Mouse (Mus musculus) neural tube, embryonic 13.5 days (tissue): Measurements from ENCODE around the gene Tesk1. TPM values are rescaled to one million over a fixed set of nuclear protein-coding genes. Genes with fewer than 3 reads are reported as not detected.
A peak's percentile ranks its signal among the peaks of the same experiment; 100 is the strongest.

Experiments used
- ATAC-seq: fragments of 200-750 bp; cut with Nextera tagmentation; 2 replicates; pipeline ENCODE4 v1.8.0; 2017; ENCODE audit warnings: low read depth, mild to moderate bottlenecking, moderate TSS enrichment, moderate library complexity
- H3K27ac ChIP-seq: fragments of 300-500 bp; sonication (generic); replicated peaks from 2 replicates; pipeline ENCODE4 v1.5.1; 2015; ENCODE audit warnings: moderate library complexity, mild to moderate bottlenecking, inconsistent platforms
- H3K27me3 ChIP-seq: fragments of 300-500 bp; sonication (generic); 2 replicates; pipeline ENCODE4 v1.6.1; 2015; ENCODE audit warnings: mild to moderate bottlenecking, inconsistent platforms
- H3K36me3 ChIP-seq: fragments of 300-500 bp; sonication (generic); 2 replicates; pipeline ENCODE4 v1.6.1; 2015; ENCODE audit warnings: mild to moderate bottlenecking, inconsistent platforms
- H3K4me1 ChIP-seq: fragments of 300-500 bp; sonication (generic); replicated peaks from 2 replicates; pipeline ENCODE4 v1.6.1; 2015; ENCODE audit warnings: inconsistent platforms
- H3K4me2 ChIP-seq: fragments of 300-500 bp; sonication (generic); 2 replicates; pipeline ENCODE4 v1.6.1; 2015; ENCODE audit warnings: inconsistent platforms, mild to moderate bottlenecking, moderate library complexity
- H3K4me3 ChIP-seq: fragments of 300-500 bp; sonication (generic); 2 replicates; pipeline ENCODE4 v1.5.1; 2015; ENCODE audit warnings: mild to moderate bottlenecking, inconsistent platforms
- H3K9ac ChIP-seq: fragments of 300-500 bp; sonication (generic); 2 replicates; pipeline ENCODE4 v1.6.1; 2015; ENCODE audit warnings: moderate library complexity, mild to moderate bottlenecking, inconsistent platforms
- H3K9me3 ChIP-seq: fragments of 300-500 bp; sonication (generic); 2 replicates; pipeline ENCODE4 v1.6.1; 2016; ENCODE audit warnings: inconsistent platforms
- WGBS: fragments of 180-500 bp; shearing (Covaris S2); methylation state at CpG from one replicate; pipeline ENCODE4 v1.1.7; 2015; 5-methylcytosine and 5-hydroxymethylcytosine counted together
- polyA plus RNA-seq: library from polyadenylated mRNA; unstranded; fragments of >200 nt; fragmentation: Nextera tagmentation; extraction: Ambion mirVana; gene quantifications from 2 replicates; pipeline ENCODE4 v1.2.1, GENCODE M21; 2015

The Tesk1 gene
- polyA plus RNA-seq, 1 experiment from 2014 or later: 14.4 TPM

DNA sequence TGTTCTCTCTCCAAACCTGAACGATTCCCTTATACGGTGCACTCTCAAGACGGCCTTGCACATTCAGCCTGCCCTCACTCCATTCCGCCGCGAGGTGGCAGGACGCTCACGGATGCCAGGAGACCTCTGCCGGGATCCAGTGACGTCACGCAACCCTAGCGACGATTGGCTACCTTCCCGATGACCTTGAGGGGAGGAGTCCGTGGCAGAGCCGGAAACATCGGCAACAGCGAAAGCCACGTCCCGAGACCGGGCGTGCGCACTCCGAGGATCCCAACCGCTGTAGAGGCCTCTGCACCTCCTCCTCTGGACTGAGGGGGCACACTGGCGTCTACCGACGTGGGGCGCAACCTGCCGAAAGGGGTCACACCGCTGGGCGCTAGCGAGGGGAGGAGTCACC lies 305 bp downstream of the Tesk1 start:
- H3K4me2 ChIP-seq: peak overlapping the region; percentile 96
- under 1% methylated on average over 32 of the region's 33 CpGs for WGBS
- peak; percentile 95 for ATAC-seq

DNA sequence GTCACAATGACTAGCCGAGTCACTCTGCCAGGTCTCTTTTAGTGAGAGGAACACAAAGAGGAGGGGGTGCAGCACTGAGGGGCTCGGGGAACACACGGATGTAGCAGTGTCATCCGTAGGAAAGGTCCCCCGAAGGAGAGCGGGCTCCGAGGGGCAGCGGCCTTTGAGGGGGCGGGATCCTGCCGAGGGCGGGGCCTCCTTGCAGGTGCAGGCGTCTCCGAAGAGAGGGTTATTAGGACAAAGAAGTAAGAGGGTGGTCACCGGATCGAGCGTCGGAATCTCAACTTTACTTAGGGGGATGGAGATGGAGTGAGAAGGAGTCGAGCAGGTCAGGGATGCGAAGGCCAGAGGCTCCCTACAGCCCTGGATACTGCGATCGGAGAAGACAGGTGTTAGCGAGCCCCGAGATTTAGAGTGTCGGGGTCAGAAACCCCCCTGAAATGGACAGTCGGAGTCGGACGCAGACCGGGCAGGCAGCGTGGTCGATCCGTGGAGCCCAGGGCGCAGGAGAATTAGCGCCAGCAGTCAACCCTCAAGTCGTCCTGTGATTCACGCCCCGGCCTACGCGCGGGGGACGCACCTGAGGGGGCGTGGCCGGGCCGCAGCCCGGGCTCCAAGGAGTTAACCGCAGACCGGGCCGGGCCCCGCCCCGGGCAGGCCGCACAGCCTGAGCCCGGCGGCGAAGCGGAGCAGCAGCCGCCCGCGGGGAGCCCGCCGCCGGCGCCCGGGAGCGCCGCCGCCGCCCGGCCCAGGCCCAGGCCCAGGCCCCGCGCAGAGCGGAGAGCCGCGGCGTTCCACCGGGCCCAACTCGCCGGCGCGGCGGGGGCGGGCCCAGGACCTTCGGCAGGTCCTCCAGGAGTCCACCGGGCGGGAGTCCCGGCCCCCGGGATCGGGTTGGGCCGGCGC lies 970 bp downstream of the Tesk1 start:
- peak overlapping the region; percentile 98 for H3K9ac ChIP-seq
- peak overlapping the region; percentile 97 for H3K27ac ChIP-seq
- WGBS: under 1% methylated on average over 73 of the region's 88 CpGs
- peaks cover 13% of the 10 kb centered on the region for H3K4me1 ChIP-seq
- H3K36me3 ChIP-seq: peaks cover 32% of the 10 kb centered on the region
- peak overlapping the region; percentile 96 for H3K4me3 ChIP-seq
- H3K27me3 ChIP-seq: no peaks in the 10 kb centered on the region
- ATAC-seq: peak; percentile 77
- no peaks in the 10 kb centered on the region for H3K9me3 ChIP-seq
- peak overlapping the region; percentile 96 for H3K4me2 ChIP-seq

More for the DNA sequence above, 305 bp downstream of the Tesk1 start:
- H3K9me3 ChIP-seq: no peaks in the 10 kb centered on the region
- peaks cover 26% of the 10 kb centered on the region for H3K36me3 ChIP-seq
- H3K27me3 ChIP-seq: no peaks in the 10 kb centered on the region
- peak overlapping the region; percentile 97 for H3K27ac ChIP-seq
- H3K9ac ChIP-seq: peak overlapping the region; percentile 98
- H3K4me1 ChIP-seq: peaks cover 13% of the 10 kb centered on the region
- H3K4me3 ChIP-seq: peak overlapping the region; percentile 96

DNA sequence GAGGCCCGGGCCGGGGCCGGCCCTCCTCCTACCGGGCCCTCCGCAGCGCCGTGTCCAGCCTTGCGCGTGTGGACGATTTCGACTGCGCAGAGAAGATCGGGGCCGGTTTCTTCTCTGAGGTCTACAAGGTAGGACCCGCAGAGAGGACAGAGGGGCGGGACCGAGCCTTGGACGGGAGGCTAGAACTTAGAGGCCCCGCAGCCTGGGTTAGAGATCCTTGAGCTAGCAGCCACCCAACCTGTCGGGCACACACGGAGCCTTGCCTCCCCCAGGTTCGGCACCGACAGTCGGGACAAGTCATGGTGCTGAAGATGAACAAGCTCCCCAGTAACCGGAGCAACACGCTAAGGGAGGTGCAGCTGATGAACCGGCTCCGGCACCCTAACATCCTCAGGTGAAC lies 1.8 kb downstream of the Tesk1 start:
- Histone ChIP-seq H3K9ac (peak overlapping the region; percentile 98), H3K4me1 (peaks cover 13% of the 10 kb centered on the region), H3K4me2 (peak overlapping the region; percentile 96), H3K9me3 (no peaks in the 10 kb centered on the region), H3K27me3 (no peaks in the 10 kb centered on the region), H3K27ac (peak overlapping the region; percentile 97), H3K4me3 (peak overlapping the region; percentile 96), H3K36me3 (peaks cover 40% of the 10 kb centered on the region)
- ATAC-seq: peak; percentile 2; the same call in 1 of the 2 replicates
- WGBS: 2% methylated on average over 27 of the region's 28 CpGs

DNA sequence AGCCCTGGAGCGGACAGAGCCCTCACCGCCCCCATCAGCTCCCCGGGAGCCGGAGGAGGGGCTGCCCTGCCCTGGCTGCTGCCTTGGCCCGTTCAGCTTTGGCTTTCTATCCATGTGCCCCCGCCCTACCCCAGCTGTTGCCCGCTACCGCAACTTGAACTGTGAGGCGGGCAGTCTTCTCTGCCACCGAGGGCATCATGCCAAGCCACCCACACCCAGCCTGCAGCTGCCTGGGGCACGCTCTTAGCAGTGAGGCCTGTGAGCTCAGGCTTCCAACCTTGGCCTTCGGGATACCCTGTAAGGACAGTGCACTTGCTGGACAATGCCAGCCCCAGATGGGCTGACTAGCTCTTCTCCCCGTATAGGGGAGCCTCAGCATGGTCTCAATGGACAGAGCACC lies 5.5 kb downstream of the Tesk1 start:
- H3K9ac ChIP-seq: no peak overlapping the region
- peaks cover 13% of the 10 kb centered on the region for H3K4me1 ChIP-seq
- H3K9me3 ChIP-seq: no peaks in the 10 kb centered on the region
- no peak overlapping the region for H3K27ac ChIP-seq
- no peak overlapping the region for H3K4me2 ChIP-seq
- peaks cover 43% of the 10 kb centered on the region for H3K36me3 ChIP-seq
- no peak overlapping the region for H3K4me3 ChIP-seq
- ATAC-seq: no peak
- 85% methylated on average over 13 of the region's 13 CpGs for WGBS
- peaks cover 7% of the 10 kb centered on the region; the same call in 1 of the 2 replicates for H3K27me3 ChIP-seq

DNA sequence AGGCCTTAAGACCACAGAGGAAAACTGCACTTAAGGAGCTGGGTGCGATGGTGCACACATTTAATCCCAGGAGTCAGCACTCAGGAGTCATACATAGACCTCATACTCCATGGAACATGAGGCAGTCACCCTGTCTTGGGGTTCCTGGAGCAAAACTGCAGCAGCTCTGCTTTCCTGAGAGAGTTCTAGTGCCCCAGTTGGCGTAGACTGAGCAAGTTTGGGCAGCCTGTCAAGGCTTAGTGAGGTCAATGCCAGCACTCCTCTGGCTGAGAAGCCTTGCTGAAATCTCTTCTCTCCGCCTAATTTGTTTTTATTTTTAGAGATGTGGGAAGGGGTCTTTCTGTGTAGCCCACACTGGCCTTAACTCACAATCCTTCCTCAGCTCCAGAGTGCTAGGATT lies 6.8 kb downstream of the Tesk1 start:
- no peak overlapping the region for H3K27ac ChIP-seq
- peaks cover 43% of the 10 kb centered on the region for H3K36me3 ChIP-seq
- no peaks in the 10 kb centered on the region for H3K9me3 ChIP-seq
- peaks cover 21% of the 10 kb centered on the region for H3K4me1 ChIP-seq
- 91% methylated on average over 3 of the region's 3 CpGs for WGBS
- ATAC-seq: no peak
- H3K4me3 ChIP-seq: no peak overlapping the region
- H3K4me2 ChIP-seq: no peak overlapping the region
- peaks cover 20% of the 10 kb centered on the region for H3K27me3 ChIP-seq
- no peak overlapping the region for H3K9ac ChIP-seq

DNA sequence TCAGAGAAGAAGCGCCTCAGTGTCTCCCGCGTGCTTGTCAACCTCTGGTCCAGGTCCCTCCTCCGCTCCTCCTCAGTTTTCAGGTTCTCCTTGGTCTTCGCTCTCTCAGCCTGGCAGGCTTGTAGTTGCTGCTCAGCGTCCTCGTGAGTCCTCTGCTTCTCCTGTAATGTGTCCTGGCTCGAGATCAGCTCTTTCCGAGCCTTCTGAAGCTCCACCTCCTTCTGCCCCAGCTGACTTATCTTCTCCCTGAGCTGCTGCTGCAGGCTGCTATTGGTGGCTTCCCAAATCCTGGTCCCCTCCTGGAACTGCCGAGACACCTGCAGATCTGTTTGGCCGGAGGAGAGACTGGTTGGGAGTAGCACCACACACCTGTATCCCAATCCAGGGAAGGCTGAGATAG lies 10.6 kb downstream of the Tesk1 start:
- WGBS: 71% methylated on average over 11 of the region's 11 CpGs
- no peak overlapping the region for H3K27ac ChIP-seq
- H3K4me1 ChIP-seq: peaks cover 25% of the 10 kb centered on the region
- no peak for ATAC-seq
- peaks cover 15% of the 10 kb centered on the region for H3K36me3 ChIP-seq
- H3K4me2 ChIP-seq: no peak overlapping the region
- no peaks in the 10 kb centered on the region for H3K9me3 ChIP-seq
- no peak overlapping the region for H3K4me3 ChIP-seq
- no peak overlapping the region for H3K9ac ChIP-seq
- peaks cover 34% of the 10 kb centered on the region for H3K27me3 ChIP-seq

DNA sequence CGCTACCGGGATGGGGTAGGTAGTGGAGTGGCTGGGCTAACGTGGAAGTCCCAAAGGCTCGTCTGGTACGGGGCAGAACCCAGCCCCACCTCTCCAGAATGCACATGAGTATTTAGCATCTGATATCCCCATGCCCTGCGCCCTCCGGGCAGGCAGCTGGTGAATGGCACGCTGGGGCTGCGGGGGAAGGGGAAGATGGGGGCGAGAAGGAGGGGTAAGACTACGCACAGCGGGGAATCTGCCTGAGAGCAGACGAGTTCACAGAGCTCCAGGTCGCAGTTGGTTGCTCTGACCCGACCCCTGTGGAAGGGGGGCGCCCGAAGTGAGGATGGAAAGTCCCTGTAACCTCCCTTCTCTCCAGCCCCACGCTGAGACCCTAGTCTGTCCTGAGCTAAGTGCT lies 11.7 kb downstream of the Tesk1 start:
- no peak for ATAC-seq
- under 1% methylated on average over 18 of the region's 18 CpGs for WGBS
- H3K27ac ChIP-seq: no peak overlapping the region

DNA sequence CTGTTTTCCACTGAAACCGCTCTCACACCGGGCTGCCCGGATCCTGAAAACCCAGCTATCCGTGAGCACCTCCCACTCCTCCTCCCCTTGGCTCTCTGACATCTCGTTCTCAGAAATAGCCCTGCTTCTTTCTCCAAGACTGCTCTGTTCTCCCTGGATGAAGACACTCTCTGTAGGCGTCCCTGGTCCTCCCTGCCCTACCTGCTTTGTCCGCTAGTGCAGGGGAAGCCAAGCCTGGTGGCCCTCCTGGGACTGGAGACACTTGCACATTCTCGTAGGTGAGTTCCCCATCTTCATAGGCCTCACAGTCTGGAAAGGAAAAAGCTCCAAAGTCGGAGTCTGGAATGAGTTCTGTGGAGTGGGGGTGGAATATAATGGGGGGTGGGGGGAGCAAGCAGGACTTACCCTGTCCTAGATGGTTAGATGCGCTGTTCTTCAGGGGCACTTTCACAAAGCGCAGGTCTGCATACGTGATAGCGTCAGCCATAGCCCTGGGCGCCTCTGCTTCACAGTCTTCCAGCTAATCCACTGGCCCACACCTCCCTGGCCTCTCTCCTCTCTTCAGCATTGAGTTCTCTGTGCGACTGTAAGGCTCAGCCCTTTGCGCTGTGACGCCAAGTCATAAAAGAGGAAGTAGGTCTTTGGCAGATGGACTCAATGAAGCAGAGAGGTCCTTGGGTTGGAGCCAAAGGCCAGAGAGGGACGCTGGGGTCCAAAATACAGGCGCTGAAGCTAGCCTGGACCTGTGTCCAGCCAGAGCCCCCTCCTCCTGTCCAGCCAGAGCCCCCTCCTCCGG lies 12.5 kb downstream of the Tesk1 start, which contains the start of gene Cd72:
TSS of gene Cd72 (minus strand) at position 588 of the 796 bp plus-strand sequence.
- peaks cover 34% of the 10 kb centered on the region for H3K27me3 ChIP-seq
- H3K4me3 ChIP-seq: peak within 1 kb of the TSS; percentile 23
- H3K4me1 ChIP-seq: peaks cover 25% of the 10 kb centered on the region
- WGBS: 33% methylated on average over 20 of the region's 20 CpGs
- no peak within 1 kb of the TSS for H3K27ac ChIP-seq
- peak within 1 kb of the TSS; percentile 50 for H3K4me2 ChIP-seq
- H3K36me3 ChIP-seq: no peaks in the 10 kb centered on the region
- H3K9me3 ChIP-seq: no peaks in the 10 kb centered on the region
- ATAC-seq: peak; percentile 25; the same call in 1 of the 2 replicates
- peak within 1 kb of the TSS; percentile 50 for H3K9ac ChIP-seq

More for the DNA sequence above, 11.7 kb downstream of the Tesk1 start:
- Histone ChIP-seq H3K9me3 (no peaks in the 10 kb centered on the region), H3K27me3 (peaks cover 34% of the 10 kb centered on the region), H3K4me2 (peak overlapping the region; percentile 50), H3K9ac (peak overlapping the region; percentile 50), H3K4me1 (peaks cover 25% of the 10 kb centered on the region), H3K36me3 (peaks cover 4% of the 10 kb centered on the region; the same call in 1 of the 2 replicates), H3K4me3 (peak overlapping the region; percentile 23)

DNA sequence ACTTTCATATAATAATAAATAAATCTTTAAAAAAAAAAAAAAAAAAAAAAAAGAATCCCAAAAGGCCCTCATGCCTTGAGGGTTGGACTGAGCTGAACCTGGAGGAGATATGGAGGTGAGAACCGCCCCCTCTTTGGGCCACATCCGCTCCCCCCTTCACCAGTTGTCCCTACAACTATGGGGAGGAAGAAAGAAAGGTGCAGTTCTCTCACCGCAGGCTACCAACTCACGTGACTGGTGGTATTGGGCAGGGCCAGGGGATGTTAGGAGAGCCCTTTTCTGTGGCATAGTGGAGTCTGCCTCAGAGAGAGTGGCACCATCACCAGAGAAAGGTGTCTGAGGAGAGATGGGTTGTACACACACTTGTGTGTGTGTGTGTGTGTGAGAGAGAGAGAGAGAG lies 14.7 kb downstream of the Tesk1 start:
- Histone ChIP-seq H3K9me3 (no peaks in the 10 kb centered on the region), H3K4me2 (no peak overlapping the region), H3K4me1 (peaks cover 25% of the 10 kb centered on the region), H3K9ac (no peak overlapping the region), H3K27me3 (peaks cover 34% of the 10 kb centered on the region), H3K27ac (no peak overlapping the region), H3K36me3 (no peaks in the 10 kb centered on the region), H3K4me3 (no peak overlapping the region)
- WGBS: 33% methylated on average over 4 of the region's 4 CpGs
- ATAC-seq: no peak

DNA sequence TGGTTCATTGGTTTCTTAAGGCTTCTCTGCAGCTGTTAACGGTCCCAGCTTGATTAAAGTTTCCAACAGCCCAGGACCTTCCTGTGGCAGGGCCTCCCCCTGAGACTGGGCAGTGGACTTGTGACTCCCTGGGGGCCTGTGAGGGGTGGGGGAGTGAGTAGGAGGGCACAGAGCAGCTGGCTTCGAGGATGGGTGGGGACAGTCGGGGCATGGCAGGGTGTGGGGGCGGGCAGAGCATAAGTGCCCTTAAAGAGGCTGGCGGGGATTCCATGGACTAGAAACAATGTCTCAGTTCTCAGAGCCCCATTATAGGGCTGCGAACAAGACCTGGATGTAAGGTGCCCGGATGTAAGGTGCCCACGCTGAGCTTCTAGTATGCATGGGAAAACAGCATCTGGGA lies 15.4 kb downstream of the Tesk1 start:
- ATAC-seq: no peak
- Histone ChIP-seq H3K27me3 (peaks cover 29% of the 10 kb centered on the region), H3K9me3 (no peaks in the 10 kb centered on the region), H3K4me2 (no peak overlapping the region), H3K36me3 (no peaks in the 10 kb centered on the region), H3K9ac (no peak overlapping the region), H3K4me3 (no peak overlapping the region), H3K4me1 (peaks cover 25% of the 10 kb centered on the region), H3K27ac (no peak overlapping the region)
- 25% methylated on average over 8 of the region's 8 CpGs for WGBS

DNA sequence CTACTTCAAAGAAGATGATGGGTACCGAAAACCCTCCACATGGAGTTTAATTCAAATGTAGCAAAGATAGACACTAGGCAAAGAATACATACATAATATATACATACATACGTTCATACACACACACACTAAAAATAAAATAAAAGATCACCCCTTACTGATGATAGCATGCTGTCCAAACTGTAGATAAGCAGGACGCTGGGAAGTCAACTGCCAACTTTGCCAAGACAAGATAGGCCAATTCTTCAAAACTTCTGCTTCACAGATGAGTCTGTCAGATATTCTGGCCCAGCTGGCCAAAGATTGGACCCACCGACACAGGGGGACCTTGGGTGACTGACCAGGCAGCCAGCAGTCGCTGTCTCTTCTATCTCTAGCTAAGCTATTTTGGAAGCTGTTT lies 21.4 kb downstream of the Tesk1 start:
- WGBS: 90% methylated on average over 5 of the region's 5 CpGs
- Histone ChIP-seq H3K4me1 (no peaks in the 10 kb centered on the region), H3K9ac (no peak overlapping the region), H3K36me3 (no peaks in the 10 kb centered on the region), H3K27me3 (no peaks in the 10 kb centered on the region), H3K9me3 (no peaks in the 10 kb centered on the region), H3K4me2 (no peak overlapping the region), H3K4me3 (no peak overlapping the region), H3K27ac (no peak overlapping the region)
- no peak for ATAC-seq

DNA sequence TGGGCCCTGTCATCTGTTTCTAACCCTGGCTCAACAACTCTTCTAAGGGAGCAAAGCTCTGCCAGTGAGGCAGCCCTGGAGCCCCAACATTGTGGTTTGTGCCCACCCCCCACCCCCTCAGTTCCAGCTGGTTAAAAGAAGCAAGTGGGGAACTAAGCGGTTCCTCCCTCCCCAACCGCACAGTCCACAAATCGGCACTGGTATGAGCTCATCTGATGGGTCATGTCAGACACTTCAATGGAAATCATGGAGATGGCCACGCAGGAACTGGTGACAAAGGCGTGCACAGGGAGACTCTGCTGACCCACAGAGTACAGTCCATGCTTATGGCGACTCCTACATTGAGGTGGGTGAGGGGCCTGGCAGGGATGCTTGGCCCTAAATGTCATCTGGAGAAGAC lies 24.2 kb downstream of the Tesk1 start:
- Histone ChIP-seq H3K27me3 (no peaks in the 10 kb centered on the region), H3K27ac (no peak overlapping the region), H3K4me2 (no peak overlapping the region), H3K4me3 (no peak overlapping the region), H3K36me3 (no peaks in the 10 kb centered on the region), H3K9ac (no peak overlapping the region), H3K4me1 (no peaks in the 10 kb centered on the region), H3K9me3 (no peaks in the 10 kb centered on the region)
- no peak for ATAC-seq
- WGBS: 83% methylated on average over 6 of the region's 6 CpGs
